Mouse (Mus musculus): ENCODE measurements around the gene Stk36. TPM values are rescaled to one million over a fixed set of nuclear protein-coding genes. Genes with fewer than 3 reads are reported as not detected.
A peak's percentile ranks its signal among the peaks of the same experiment; 100 is the strongest.

The Stk36 gene
- 0.30 and 0.32 TPM in 2 replicates for polyA plus RNA-seq (2015; fragmentation: Nextera tagmentation; extraction: Ambion mirVana)

- 18% methylated on average over 25 of the region's 25 CpGs for WGBS (ENCODE audit: insufficient replicate concordance)
- H3K27ac ChIP-seq (ENCODE audit: low read depth), result peak within 1 kb of the TSS; percentile 36
- no peak for TF ChIP-seq CTCF (IDR thresholded peaks at IDR 0.05; ENCODE audit: low read depth)
- no peak for TF ChIP-seq EP300 (IDR thresholded peaks at IDR 0.05; ENCODE audit: low read depth)
These were observed at the start of gene Stk36, which contains the start of gene Rnf25 for GRCm38 (mm10) chr1:74601267-74601962. Gene Stk36, plus strand, starts transcription at chr1:74601445. Gene Rnf25, minus strand, starts transcription at chr1:74601397.

GRCm38 (mm10) chr1:74559061-74559460, 42.2 kb upstream of the Stk36 start:
- no peak overlapping the region for H3K4me3 ChIP-seq (ENCODE audit: low read depth, low read length)
- 66% methylated on average over 5 of the region's 5 CpGs for WGBS (ENCODE audit: insufficient replicate concordance)
- H3K27me3 ChIP-seq (ENCODE audit: insufficient read depth, low read length), result no peaks in the 10 kb centered on the region
- H3K4me2 ChIP-seq (ENCODE audit: low read depth, low read length), result no peak overlapping the region
- ATAC-seq (no peak), DNase-seq (no peak)
- no peak overlapping the region for H3K9ac ChIP-seq (replicated peaks)
- no peaks in the 10 kb centered on the region for H3K4me1 ChIP-seq (ENCODE audit: insufficient read depth)
- H3K27ac ChIP-seq (ENCODE audit: low read depth), result no peak overlapping the region
- no peaks in the 10 kb centered on the region for H3K9me3 ChIP-seq (ENCODE audit: low read length)
- TF ChIP-seq CTCF (IDR thresholded peaks at IDR 0.05; ENCODE audit: low read depth), result no peak
- TF ChIP-seq EP300 (IDR thresholded peaks at IDR 0.05; ENCODE audit: low read depth), result no peak
- no peaks in the 10 kb centered on the region for H3K36me3 ChIP-seq (replicated peaks; ENCODE audit: insufficient read depth, low read length)

More at GRCm38 (mm10) chr1:74601267-74601962, at the start of gene Stk36, which contains the start of gene Rnf25:
- H3K36me3 ChIP-seq (replicated peaks; ENCODE audit: insufficient read depth, low read length), result peaks cover 16% of the 10 kb centered on the region
- H3K27me3 ChIP-seq (ENCODE audit: insufficient read depth, low read length), result no peaks in the 10 kb centered on the region
- H3K4me2 ChIP-seq (ENCODE audit: low read depth, low read length), result peak within 1 kb of the TSS; percentile 84
- peak within 1 kb of the TSS; percentile 78 for H3K9ac ChIP-seq (replicated peaks)
- H3K4me1 ChIP-seq (ENCODE audit: insufficient read depth), result peaks cover 10% of the 10 kb centered on the region; the same call in 1 of the 2 replicates
- no peaks in the 10 kb centered on the region for H3K9me3 ChIP-seq (ENCODE audit: low read length)
- DNase-seq (peak; percentile 83), ATAC-seq (peak; percentile 91)
- H3K4me3 ChIP-seq (ENCODE audit: low read depth, low read length), result peak within 1 kb of the TSS; percentile 79

GRCm38 (mm10) chr1:74565834-74566233, 35.4 kb upstream of the Stk36 start:
- Histone ChIP-seq H3K9ac (replicated peaks) (no peak overlapping the region), H3K4me2 (ENCODE audit: low read depth, low read length) (no peak overlapping the region), H3K27me3 (ENCODE audit: insufficient read depth, low read length) (no peaks in the 10 kb centered on the region), H3K36me3 (replicated peaks; ENCODE audit: insufficient read depth, low read length) (peaks cover 38% of the 10 kb centered on the region), H3K27ac (ENCODE audit: low read depth) (no peak overlapping the region), H3K4me3 (ENCODE audit: low read depth, low read length) (no peak overlapping the region), H3K4me1 (ENCODE audit: insufficient read depth) (no peaks in the 10 kb centered on the region), H3K9me3 (ENCODE audit: low read length) (no peaks in the 10 kb centered on the region)
- TF ChIP-seq CTCF (IDR thresholded peaks at IDR 0.05; ENCODE audit: low read depth), result no peak
- TF ChIP-seq EP300 (IDR thresholded peaks at IDR 0.05; ENCODE audit: low read depth), result no peak
- WGBS (ENCODE audit: insufficient replicate concordance), result 63% methylated on average over 6 of the region's 6 CpGs
- ATAC-seq (no peak), DNase-seq (no peak)

- ATAC-seq (no peak), DNase-seq (no peak)
- 85% methylated on average over 29 of the region's 29 CpGs for WGBS (ENCODE audit: insufficient replicate concordance)
- no peak overlapping the region for H3K4me2 ChIP-seq (ENCODE audit: low read depth, low read length)
- no peaks in the 10 kb centered on the region for H3K4me1 ChIP-seq (ENCODE audit: insufficient read depth)
- peaks cover 70% of the 10 kb centered on the region for H3K36me3 ChIP-seq (replicated peaks; ENCODE audit: insufficient read depth, low read length)
- H3K27ac ChIP-seq (ENCODE audit: low read depth), result no peak overlapping the region
- TF ChIP-seq CTCF (IDR thresholded peaks at IDR 0.05; ENCODE audit: low read depth), result peak; percentile 9; the same call in 1 of the 2 replicates
- no peak for TF ChIP-seq EP300 (IDR thresholded peaks at IDR 0.05; ENCODE audit: low read depth)
- no peak overlapping the region for H3K9ac ChIP-seq (replicated peaks)
- H3K27me3 ChIP-seq (ENCODE audit: insufficient read depth, low read length), result no peaks in the 10 kb centered on the region
- no peaks in the 10 kb centered on the region for H3K9me3 ChIP-seq (ENCODE audit: low read length)
- H3K4me3 ChIP-seq (ENCODE audit: low read depth, low read length), result no peak overlapping the region
These were observed 31.2 kb upstream of the Stk36 start for GRCm38 (mm10) chr1:74569739-74570719.

- TF ChIP-seq CTCF (IDR thresholded peaks at IDR 0.05; ENCODE audit: low read depth) (no peak), EP300 (IDR thresholded peaks at IDR 0.05; ENCODE audit: low read depth) (no peak)
- WGBS (ENCODE audit: insufficient replicate concordance), result 81% methylated on average over 3 of the region's 3 CpGs
- ATAC-seq, result no peak
These were observed 18.6 kb upstream of the Stk36 start for GRCm38 (mm10) chr1:74582621-74583020.

More at GRCm38 (mm10) chr1:74582621-74583020, 18.6 kb upstream of the Stk36 start:
- H3K4me3 ChIP-seq (ENCODE audit: low read depth, low read length), result no peak overlapping the region
- H3K9me3 ChIP-seq (ENCODE audit: low read length), result no peaks in the 10 kb centered on the region
- peaks cover 8% of the 10 kb centered on the region for H3K4me1 ChIP-seq (ENCODE audit: insufficient read depth)
- H3K4me2 ChIP-seq (ENCODE audit: low read depth, low read length), result no peak overlapping the region
- H3K27ac ChIP-seq (ENCODE audit: low read depth), result no peak overlapping the region
- H3K9ac ChIP-seq (replicated peaks), result no peak overlapping the region
- DNase-seq, result no peak
- no peaks in the 10 kb centered on the region for H3K27me3 ChIP-seq (ENCODE audit: insufficient read depth, low read length)
- H3K36me3 ChIP-seq (replicated peaks; ENCODE audit: insufficient read depth, low read length), result peaks cover 24% of the 10 kb centered on the region
